Mouse (Mus musculus): ENCODE results near the gene Krt14.

GRCm38 (mm10) chr11:100176791-100177190, 30.6 kb downstream of the Krt14 start:
- TF ChIP-seq CTCF (IDR thresholded peaks at IDR 0.05; ENCODE audit: low read depth, low read length) = no peak
- no peak for TF ChIP-seq POLR2A (IDR thresholded peaks at IDR 0.05; ENCODE audit: extremely low read depth, insufficient read depth, low read length)

Data from liver, adult 2 months (tissue).